Mouse (Mus musculus) embryonic fibroblast, embryonic 13.5 days (primary cell): ENCODE results near the gene Krtap4-13.

Experiments
- CTCF ChIP-seq: IDR thresholded peaks from 2 replicates; pipeline ENCODE4 v1.5.1; 2011; ENCODE audit warnings: mild to moderate bottlenecking, control low read depth, low read length, moderate library complexity, borderline replicate concordance; ENCODE audit not compliant: insufficient read depth
- POLR2A ChIP-seq: IDR thresholded peaks from 2 replicates; pipeline ENCODE4 v1.6.1; 2011; ENCODE audit warnings: low read depth, mild to moderate bottlenecking, control low read depth, low read length, moderate library complexity

- TF ChIP-seq POLR2A (no peak), CTCF (no peak)
Measured at GRCm38 (mm10) chr11:99768410-99768809, 41.3 kb downstream of the Krtap4-13 start.
